Mouse (Mus musculus) heart, embryonic 14.5 days (tissue): ENCODE data around the gene Nr6a1. TPM values are rescaled to one million over a fixed set of nuclear protein-coding genes. Genes with fewer than 3 reads are reported as not detected.

Experiments
- ATAC-seq: fragments of 200-750 bp; cut with Nextera tagmentation; 2 replicates; pipeline ENCODE4 v1.8.0; 2017; ENCODE audit warnings: low read depth, moderate TSS enrichment; ENCODE audit not compliant: insufficient number of reproducible peaks, insufficient read depth, low FRiP score
- H3K27ac ChIP-seq, 2 experiments: fragments of 200-500 bp in 1 of 2; fragments of 300-500 bp in 1 of 2; sonication (generic) in 1 of 2; replicated peaks in 1 of 2; 2 replicates each; pipeline ENCODE4 v1.5.1; 2012 to 2014; ENCODE audit warnings: low read depth in 2 of 2, low read length in 2 of 2, control low read depth in 1 of 2, mild to moderate bottlenecking in 1 of 2, mixed read lengths in 1 of 2; ENCODE audit not compliant: control insufficient read depth in 1 of 2, insufficient read depth in 1 of 2
- H3K27me3 ChIP-seq: fragments of 300-500 bp; sonication (generic); 2 replicates; pipeline ENCODE4 v1.6.1; 2014; ENCODE audit warnings: mild to moderate bottlenecking, low read length, control low read depth; ENCODE audit not compliant: control insufficient read depth, insufficient read depth
- H3K36me3 ChIP-seq: fragments of 300-500 bp; sonication (generic); 2 replicates; pipeline ENCODE4 v1.6.1; 2014; ENCODE audit warnings: mild to moderate bottlenecking, control low read depth, low read length, mixed read lengths; ENCODE audit not compliant: control insufficient read depth, insufficient read depth
- H3K4me1 ChIP-seq, 2 experiments: fragments of 200-500 bp in 1 of 2; fragments of 300-500 bp in 1 of 2; sonication (generic) in 1 of 2; 2 replicates each; pipeline ENCODE4 v1.6.1; 2012 to 2014; ENCODE audit warnings: low read length in 2 of 2, control low read depth in 1 of 2, mixed read lengths in 1 of 2; ENCODE audit not compliant: control insufficient read depth in 2 of 2, insufficient read depth in 2 of 2
- H3K4me2 ChIP-seq: fragments of 300-500 bp; sonication (generic); 2 replicates; pipeline ENCODE4 v1.6.1; 2014; ENCODE audit warnings: mild to moderate bottlenecking, low read length
- H3K4me3 ChIP-seq, 2 experiments: fragments of 200-500 bp in 1 of 2; fragments of 300-500 bp in 1 of 2; sonication (generic) in 1 of 2; 2 replicates each; pipeline ENCODE4 v1.5.1; 2012 to 2014; ENCODE audit warnings: low read length in 2 of 2, mild to moderate bottlenecking in 2 of 2, control low read depth in 1 of 2, low read depth in 1 of 2, moderate library complexity in 1 of 2; ENCODE audit not compliant: control insufficient read depth in 1 of 2, insufficient read depth in 1 of 2
- H3K9ac ChIP-seq: fragments of 300-500 bp; sonication (generic); 2 replicates; pipeline ENCODE4 v1.6.1; 2014; ENCODE audit warnings: mild to moderate bottlenecking, low read length
- H3K9me3 ChIP-seq: fragments of 300-500 bp; sonication (generic); 2 replicates; pipeline ENCODE4 v1.6.1; 2016; ENCODE audit warnings: low read length, control low read depth; ENCODE audit not compliant: control insufficient read depth
- WGBS: fragments of 180-500 bp; shearing (Covaris S2); extraction: QIAGEN DNeasy Blood & Tissue Kit; methylation state at CpG from one replicate; pipeline ENCODE4 v1.1.7; 2014; 5-methylcytosine and 5-hydroxymethylcytosine counted together
- polyA plus RNA-seq: library from polyadenylated mRNA; unstranded; fragments of >200 nt; fragmentation: Nextera tagmentation; extraction: Ambion mirVana; gene quantifications from 2 replicates; pipeline ENCODE4 v1.2.1, GENCODE M21; 2014

The Nr6a1 gene
- polyA plus RNA-seq, 1 experiment from 2014 or later: 0.78 TPM

GRCm38 (mm10) chr2:38914517-38914916 lies 13.0 kb downstream of the Nr6a1 start:
- no peak for ATAC-seq
- no peak overlapping the region for H3K4me2 ChIP-seq
- H3K4me1 ChIP-seq: no peaks in the 10 kb centered on the region
- H3K4me3 ChIP-seq: no peak overlapping the region
- no peak overlapping the region for H3K9ac ChIP-seq
- H3K27me3 ChIP-seq: no peaks in the 10 kb centered on the region
- no peaks in the 10 kb centered on the region for H3K36me3 ChIP-seq
- WGBS: 53% methylated on average over 1 of the region's 1 CpGs
- H3K9me3 ChIP-seq: no peaks in the 10 kb centered on the region
- H3K27ac ChIP-seq: no peak overlapping the region

GRCm38 (mm10) chr2:38908604-38909003 lies 18.9 kb downstream of the Nr6a1 start:
- Histone ChIP-seq H3K27ac (no peak overlapping the region), H3K4me3 (no peak overlapping the region), H3K9ac (no peak overlapping the region), H3K27me3 (no peaks in the 10 kb centered on the region), H3K9me3 (no peaks in the 10 kb centered on the region), H3K4me2 (no peak overlapping the region), H3K4me1 (peaks cover 0 to 9% of the 10 kb centered on the region in 2 experiments; a peak in 1 of 4 replicates), H3K36me3 (no peaks in the 10 kb centered on the region)
- ATAC-seq: no peak
- 58% methylated on average over 1 of the region's 1 CpGs for WGBS

- no peak for ATAC-seq
- H3K4me3 ChIP-seq: no peak overlapping the region
- H3K36me3 ChIP-seq: no peaks in the 10 kb centered on the region
- peaks cover 0 to 9% of the 10 kb centered on the region in 2 experiments; a peak in 1 of 4 replicates for H3K4me1 ChIP-seq
- no peaks in the 10 kb centered on the region for H3K27me3 ChIP-seq
- H3K9ac ChIP-seq: no peak overlapping the region
- H3K9me3 ChIP-seq: no peaks in the 10 kb centered on the region
- H3K27ac ChIP-seq: no peak overlapping the region
- WGBS: 43% methylated on average over 5 of the region's 5 CpGs
- H3K4me2 ChIP-seq: no peak overlapping the region
Measured at GRCm38 (mm10) chr2:38906097-38906496, 21.4 kb downstream of the Nr6a1 start.

GRCm38 (mm10) chr2:38904290-38904689 lies 23.2 kb downstream of the Nr6a1 start:
- 74% methylated on average over 1 of the region's 1 CpGs for WGBS
- H3K27me3 ChIP-seq: no peaks in the 10 kb centered on the region
- no peak for ATAC-seq
- no peaks in the 10 kb centered on the region for H3K36me3 ChIP-seq
- H3K4me3 ChIP-seq: no peak overlapping the region
- no peak overlapping the region for H3K9ac ChIP-seq
- H3K27ac ChIP-seq: no peak overlapping the region
- no peaks in the 10 kb centered on the region for H3K9me3 ChIP-seq
- no peak overlapping the region for H3K4me2 ChIP-seq
- peaks cover 0 to 9% of the 10 kb centered on the region in 2 experiments; a peak in 1 of 4 replicates for H3K4me1 ChIP-seq

- Histone ChIP-seq H3K36me3 (no peaks in the 10 kb centered on the region), H3K4me2 (no peak overlapping the region), H3K27ac (no peak overlapping the region), H3K9me3 (no peaks in the 10 kb centered on the region), H3K27me3 (no peaks in the 10 kb centered on the region), H3K4me1 (peaks cover 0 to 6% of the 10 kb centered on the region in 2 experiments; a peak in 1 of 4 replicates), H3K4me3 (no peak overlapping the region), H3K9ac (no peak overlapping the region)
- ATAC-seq: no peak
Measured at GRCm38 (mm10) chr2:38902866-38903265, 24.6 kb downstream of the Nr6a1 start.

GRCm38 (mm10) chr2:38880907-38881672 lies 46.4 kb downstream of the Nr6a1 start:
- H3K9me3 ChIP-seq: no peaks in the 10 kb centered on the region
- 72% methylated on average over 5 of the region's 5 CpGs for WGBS
- no peak overlapping the region for H3K9ac ChIP-seq
- no peak for ATAC-seq
- no peak overlapping the region for H3K4me2 ChIP-seq
- H3K27me3 ChIP-seq: no peaks in the 10 kb centered on the region
- peaks cover 45% of the 10 kb centered on the region for H3K36me3 ChIP-seq
- no peak overlapping the region for H3K4me3 ChIP-seq
- H3K27ac ChIP-seq: no peak overlapping the region
- 0 out of 4 replicates have a peak, but pooled peaks cover 0 to 5% of the 10 kb centered on the region in 2 experiments for H3K4me1 ChIP-seq

GRCm38 (mm10) chr2:38874544-38875108 lies 52.9 kb downstream of the Nr6a1 start:
- 74% methylated on average over 1 of the region's 1 CpGs for WGBS
- H3K9ac ChIP-seq: no peak overlapping the region
- H3K36me3 ChIP-seq: peaks cover 57% of the 10 kb centered on the region
- H3K4me3 ChIP-seq: no peak overlapping the region
- H3K4me2 ChIP-seq: no peak overlapping the region
- H3K27me3 ChIP-seq: no peaks in the 10 kb centered on the region
- no peak overlapping the region for H3K27ac ChIP-seq
- ATAC-seq: no peak
- H3K9me3 ChIP-seq: no peaks in the 10 kb centered on the region
- no peaks in the 10 kb centered on the region for H3K4me1 ChIP-seq
